Mouse (Mus musculus) heart, embryonic 13.5 days (tissue): Measurements from ENCODE around the gene Irgq. TPM values are rescaled to one million over a fixed set of nuclear protein-coding genes. Genes with fewer than 3 reads are reported as not detected.
A peak's percentile ranks its signal among the peaks of the same experiment; 100 is the strongest.

ENCODE experiments used
- ATAC-seq: fragments of 200-750 bp; cut with Nextera tagmentation; 2 replicates; pipeline ENCODE4 v1.8.0; 2017; ENCODE audit warnings: moderate TSS enrichment; ENCODE audit not compliant: insufficient number of reproducible peaks, low FRiP score, low TSS enrichment; ENCODE audit errors: extremely low read depth
- H3K27ac ChIP-seq: fragments of 300-500 bp; sonication (generic); replicated peaks from 2 replicates; pipeline ENCODE4 v1.5.1; 2015; ENCODE audit warnings: moderate library complexity, mild to moderate bottlenecking, inconsistent platforms
- H3K27me3 ChIP-seq: fragments of 300-500 bp; sonication (generic); replicated peaks from 2 replicates; pipeline ENCODE4 v1.6.1; 2015; ENCODE audit warnings: mild to moderate bottlenecking, inconsistent platforms
- H3K36me3 ChIP-seq: fragments of 300-500 bp; sonication (generic); 2 replicates; pipeline ENCODE4 v1.6.1; 2015; ENCODE audit warnings: mild to moderate bottlenecking, inconsistent platforms
- H3K4me1 ChIP-seq: fragments of 300-500 bp; sonication (generic); 2 replicates; pipeline ENCODE4 v1.6.1; 2015; ENCODE audit warnings: inconsistent platforms
- H3K4me2 ChIP-seq: fragments of 300-500 bp; sonication (generic); 2 replicates; pipeline ENCODE4 v1.6.1; 2015; ENCODE audit warnings: inconsistent platforms, mild to moderate bottlenecking, moderate library complexity
- H3K4me3 ChIP-seq: fragments of 300-500 bp; sonication (generic); 2 replicates; pipeline ENCODE4 v1.5.1; 2015; ENCODE audit warnings: moderate library complexity, mild to moderate bottlenecking, inconsistent platforms
- H3K9ac ChIP-seq: fragments of 300-500 bp; sonication (generic); 2 replicates; pipeline ENCODE4 v1.6.1; 2015; ENCODE audit warnings: inconsistent platforms, mild to moderate bottlenecking, moderate library complexity
- H3K9me3 ChIP-seq: fragments of 300-500 bp; sonication (generic); 2 replicates; pipeline ENCODE4 v1.6.1; 2016; ENCODE audit warnings: inconsistent platforms
- WGBS: fragments of 180-500 bp; shearing (Covaris S2); methylation state at CpG from one replicate; pipeline ENCODE4 v1.1.7; 2015; ENCODE audit warnings: mixed read lengths; 5-methylcytosine and 5-hydroxymethylcytosine counted together
- polyA plus RNA-seq: library from polyadenylated mRNA; unstranded; fragments of >200 nt; fragmentation: Nextera tagmentation; extraction: Ambion mirVana; gene quantifications from 2 replicates; pipeline ENCODE4 v1.2.1, GENCODE M21; 2015

Irgq gene
- polyA plus RNA-seq, 1 experiment from 2014 or later: 4.6 TPM

DNA sequence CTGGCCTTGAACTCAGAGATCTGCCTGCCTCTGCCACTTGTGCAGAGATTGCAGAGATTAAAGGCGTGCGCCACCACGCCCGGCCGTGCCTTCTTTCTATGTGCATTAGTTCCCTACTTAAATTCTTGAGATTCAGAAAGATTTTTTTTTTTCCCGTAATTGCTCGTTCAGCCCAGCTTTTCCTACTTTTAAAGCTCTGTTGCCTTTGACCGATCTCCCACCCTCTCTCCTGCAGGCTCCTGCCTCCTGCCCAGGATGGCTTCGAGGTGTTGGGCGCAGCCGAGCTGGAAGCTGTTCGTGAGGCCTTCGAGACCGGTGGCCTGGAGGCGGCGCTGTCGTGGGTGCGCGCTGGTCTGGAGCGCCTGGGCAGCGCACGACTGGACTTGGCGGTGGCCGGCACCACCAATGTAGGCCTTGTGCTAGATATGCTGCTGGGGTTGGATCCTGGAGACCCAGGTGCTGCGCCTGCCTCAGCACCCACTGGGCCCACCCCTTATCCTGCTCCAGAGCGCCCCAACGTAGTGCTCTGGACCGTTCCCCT, 2.6 kb downstream of the Irgq start:
- no peak for ATAC-seq
- Histone ChIP-seq H3K4me2 (no peak overlapping the region), H3K4me1 (peaks cover 27% of the 10 kb centered on the region), H3K9me3 (no peaks in the 10 kb centered on the region), H3K9ac (no peak overlapping the region), H3K36me3 (peaks cover 45% of the 10 kb centered on the region), H3K4me3 (no peak overlapping the region), H3K27ac (no peak overlapping the region), H3K27me3 (peaks cover 14% of the 10 kb centered on the region)
- WGBS: 71% methylated on average over 28 of the region's 28 CpGs

- ATAC-seq: no peak
- Histone ChIP-seq H3K9ac (peak overlapping the region; percentile 61), H3K27me3 (peaks cover 14% of the 10 kb centered on the region), H3K36me3 (peaks cover 45% of the 10 kb centered on the region), H3K4me2 (peak overlapping the region; percentile 41), H3K9me3 (no peaks in the 10 kb centered on the region), H3K27ac (no peak overlapping the region), H3K4me3 (peak overlapping the region; percentile 12; the same call in 1 of the 2 replicates), H3K4me1 (peaks cover 27% of the 10 kb centered on the region)
- WGBS: 28% methylated on average over 42 of the region's 42 CpGs
Observed at GRCm38 (mm10) chr7:24533806-24534205, 3.3 kb downstream of the Irgq start.

GRCm38 (mm10) chr7:24534301-24534700, 3.8 kb downstream of the Irgq start:
- Histone ChIP-seq H3K9me3 (no peaks in the 10 kb centered on the region), H3K36me3 (peaks cover 45% of the 10 kb centered on the region), H3K4me2 (peak overlapping the region; percentile 41), H3K9ac (peak overlapping the region; percentile 61), H3K27me3 (peaks cover 14% of the 10 kb centered on the region), H3K4me1 (peaks cover 26% of the 10 kb centered on the region), H3K4me3 (peak overlapping the region; percentile 12; the same call in 1 of the 2 replicates), H3K27ac (no peak overlapping the region)
- ATAC-seq: no peak
- 36% methylated on average over 19 of the region's 19 CpGs for WGBS

DNA sequence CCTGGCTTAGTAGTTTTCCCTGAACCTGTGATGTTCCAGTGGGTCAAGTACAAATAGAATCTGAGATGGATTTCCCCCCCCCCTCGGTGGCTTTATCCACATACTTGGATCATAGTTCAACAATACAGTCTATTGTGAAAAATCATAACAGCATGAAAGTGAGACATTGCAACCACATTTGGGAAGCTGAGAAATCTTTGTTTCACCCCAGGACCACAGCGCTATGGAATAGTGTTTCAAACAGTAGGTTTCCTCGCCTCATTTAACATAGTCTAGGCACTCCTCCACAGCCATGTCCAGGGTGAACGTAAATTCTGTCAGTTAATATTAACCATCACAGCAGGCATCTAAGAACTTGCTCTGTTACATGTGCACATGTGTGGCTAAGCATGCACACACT, 6.6 kb downstream of the Irgq start:
- no peak overlapping the region for H3K27ac ChIP-seq
- no peak overlapping the region for H3K4me3 ChIP-seq
- H3K36me3 ChIP-seq: peaks cover 45% of the 10 kb centered on the region
- no peak overlapping the region for H3K9ac ChIP-seq
- H3K9me3 ChIP-seq: no peaks in the 10 kb centered on the region
- H3K4me2 ChIP-seq: no peak overlapping the region
- peaks cover 17% of the 10 kb centered on the region for H3K4me1 ChIP-seq
- 82% methylated on average over 4 of the region's 4 CpGs for WGBS
- peaks cover 14% of the 10 kb centered on the region for H3K27me3 ChIP-seq
- ATAC-seq: no peak

GRCm38 (mm10) chr7:24537591-24537990, 7.1 kb downstream of the Irgq start:
- 80% methylated on average over 5 of the region's 5 CpGs for WGBS
- Histone ChIP-seq H3K9me3 (no peaks in the 10 kb centered on the region), H3K27me3 (peaks cover 14% of the 10 kb centered on the region), H3K4me1 (peaks cover 12% of the 10 kb centered on the region; the same call in 1 of the 2 replicates), H3K27ac (no peak overlapping the region), H3K4me2 (no peak overlapping the region), H3K9ac (no peak overlapping the region), H3K36me3 (peaks cover 41% of the 10 kb centered on the region), H3K4me3 (no peak overlapping the region)
- no peak for ATAC-seq

DNA sequence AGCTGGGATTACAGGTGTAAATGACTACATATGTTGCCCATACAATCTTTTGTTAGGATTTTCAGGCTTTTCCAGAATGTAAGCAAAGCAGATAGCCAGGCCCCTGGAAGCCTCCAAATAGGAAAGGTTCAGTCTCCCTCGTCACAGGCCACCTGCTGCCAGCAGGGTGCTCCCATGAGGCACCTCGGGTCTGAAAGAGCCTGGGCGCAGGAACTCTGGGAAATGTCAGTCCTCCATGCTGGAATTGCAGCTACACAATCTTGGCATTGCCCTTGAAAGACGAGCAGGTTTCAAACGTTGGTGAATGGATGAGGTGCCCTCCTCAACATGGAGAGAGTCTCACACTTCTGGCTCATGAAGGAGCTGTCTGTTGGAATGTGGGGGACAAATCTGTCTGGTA, 7.7 kb downstream of the Irgq start:
- Histone ChIP-seq H3K4me3 (no peak overlapping the region), H3K27me3 (peaks cover 11% of the 10 kb centered on the region), H3K9me3 (no peaks in the 10 kb centered on the region), H3K27ac (no peak overlapping the region), H3K9ac (no peak overlapping the region), H3K36me3 (peaks cover 35% of the 10 kb centered on the region), H3K4me1 (peaks cover 12% of the 10 kb centered on the region; the same call in 1 of the 2 replicates), H3K4me2 (no peak overlapping the region)
- ATAC-seq: no peak
- 34% methylated on average over 5 of the region's 5 CpGs for WGBS

DNA sequence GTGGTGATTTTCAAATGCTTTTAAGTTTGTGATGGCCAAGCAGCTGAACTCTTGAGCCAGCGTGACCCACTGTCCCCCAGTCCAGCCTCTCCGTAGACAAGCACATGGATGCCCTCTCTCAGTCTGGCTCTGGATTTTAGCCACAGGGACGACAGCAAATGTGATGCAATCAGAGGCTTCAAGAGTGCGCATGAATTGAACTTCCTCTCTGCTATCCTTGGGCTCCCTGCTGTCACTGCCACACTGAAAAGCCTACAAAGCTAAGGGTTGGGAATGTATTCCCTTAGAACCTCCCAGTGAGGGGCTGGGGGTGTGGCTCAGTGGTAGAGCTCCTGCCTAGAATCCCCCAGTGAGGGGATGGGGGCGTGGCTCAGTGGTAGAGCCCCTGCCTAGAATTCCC, 8.2 kb downstream of the Irgq start:
- peaks cover 30% of the 10 kb centered on the region for H3K36me3 ChIP-seq
- WGBS: 75% methylated on average over 5 of the region's 5 CpGs

GRCm38 (mm10) chr7:24539686-24540085, 9.2 kb downstream of the Irgq start:
- 91% methylated on average over 4 of the region's 4 CpGs for WGBS
- peaks cover 20% of the 10 kb centered on the region for H3K36me3 ChIP-seq
- no peaks in the 10 kb centered on the region for H3K9me3 ChIP-seq
- no peak overlapping the region for H3K9ac ChIP-seq
- no peak overlapping the region for H3K4me2 ChIP-seq
- no peaks in the 10 kb centered on the region for H3K27me3 ChIP-seq
- ATAC-seq: no peak
- H3K4me1 ChIP-seq: no peaks in the 10 kb centered on the region
- no peak overlapping the region for H3K4me3 ChIP-seq
- no peak overlapping the region for H3K27ac ChIP-seq

More for the DNA sequence above, 8.2 kb downstream of the Irgq start:
- Histone ChIP-seq H3K4me1 (peaks cover 9% of the 10 kb centered on the region; the same call in 1 of the 2 replicates), H3K9me3 (no peaks in the 10 kb centered on the region), H3K27ac (no peak overlapping the region), H3K9ac (no peak overlapping the region), H3K4me2 (no peak overlapping the region), H3K4me3 (no peak overlapping the region), H3K27me3 (peaks cover 5% of the 10 kb centered on the region)
- ATAC-seq: no peak

DNA sequence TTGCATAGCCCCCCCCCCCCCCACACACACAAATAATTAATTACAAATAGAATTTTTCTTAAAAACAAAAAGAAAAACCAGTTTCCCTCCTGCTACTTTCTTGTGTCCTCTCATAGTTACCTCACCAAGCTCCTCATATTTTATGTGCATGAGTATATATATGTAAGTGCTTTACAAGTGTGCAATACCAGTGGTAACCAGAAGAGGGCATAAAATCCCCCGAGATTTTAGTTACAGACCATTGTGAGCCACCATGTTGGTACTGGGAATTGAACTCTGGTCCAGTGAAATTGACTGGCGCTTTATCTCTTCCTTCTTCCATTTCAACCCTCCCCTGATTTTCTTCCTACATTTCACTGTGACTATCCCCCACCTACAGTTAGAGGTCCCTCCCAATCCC, 14.0 kb downstream of the Irgq start:
- H3K4me3 ChIP-seq: no peak overlapping the region
- 84% methylated on average over 2 of the region's 2 CpGs for WGBS
- H3K36me3 ChIP-seq: peaks cover 15% of the 10 kb centered on the region
- H3K9ac ChIP-seq: no peak overlapping the region
- ATAC-seq: no peak
- no peaks in the 10 kb centered on the region for H3K9me3 ChIP-seq
- H3K27me3 ChIP-seq: no peaks in the 10 kb centered on the region
- no peak overlapping the region for H3K4me2 ChIP-seq
- H3K27ac ChIP-seq: no peak overlapping the region
- peaks cover 15% of the 10 kb centered on the region for H3K4me1 ChIP-seq

DNA sequence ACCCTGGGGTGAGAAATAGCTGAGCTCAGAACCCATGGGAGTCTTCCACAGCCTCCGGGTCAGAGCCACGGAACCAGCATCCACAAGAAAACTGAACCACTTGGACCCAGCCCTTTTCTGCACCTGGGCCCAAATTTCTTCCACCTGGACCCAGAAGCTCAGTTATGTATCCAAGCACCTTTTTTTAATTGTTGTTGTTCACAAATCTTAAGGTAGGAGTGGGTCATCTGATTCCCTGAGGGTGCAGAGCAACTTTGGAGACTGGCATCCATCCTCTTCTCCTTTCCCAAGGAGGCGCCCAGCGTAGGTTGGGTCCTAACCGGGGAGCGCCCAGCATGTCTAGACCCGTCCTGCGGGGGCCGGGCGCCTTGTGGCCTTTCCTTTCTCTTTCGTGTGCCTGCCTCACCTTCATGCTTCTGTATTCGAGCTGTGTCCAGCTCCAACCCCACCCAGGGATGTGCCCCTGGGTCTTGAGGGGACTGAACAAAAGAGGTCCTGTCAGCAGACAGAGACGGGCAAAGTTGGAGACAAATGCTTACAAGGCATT, 15.7 kb downstream of the Irgq start, which contains the start of the genes Pinlyp and Xrcc1:
TSS of gene Pinlyp (minus strand) at position 51 of the 547 bp plus-strand sequence.
TSS of gene Xrcc1 (plus strand) at position 222 of the 547 bp plus-strand sequence.
- ATAC-seq: no peak
- WGBS: 26% methylated on average over 13 of the region's 13 CpGs
- peak within 1 kb of the TSS; percentile 79 for H3K4me2 ChIP-seq
- no peaks in the 10 kb centered on the region for H3K9me3 ChIP-seq
- H3K9ac ChIP-seq: peak within 1 kb of the TSS; percentile 89
- peak within 1 kb of the TSS; percentile 80 for H3K27ac ChIP-seq
- H3K4me3 ChIP-seq: peak within 1 kb of the TSS; percentile 73
- H3K27me3 ChIP-seq: no peaks in the 10 kb centered on the region
- H3K4me1 ChIP-seq: peaks cover 15% of the 10 kb centered on the region
- peaks cover 32% of the 10 kb centered on the region for H3K36me3 ChIP-seq

- Histone ChIP-seq H3K9ac (peak overlapping the region; percentile 89), H3K4me1 (peaks cover 15% of the 10 kb centered on the region), H3K4me2 (peak overlapping the region; percentile 79), H3K27me3 (no peaks in the 10 kb centered on the region), H3K27ac (peak overlapping the region; percentile 80), H3K9me3 (no peaks in the 10 kb centered on the region), H3K36me3 (peaks cover 38% of the 10 kb centered on the region), H3K4me3 (peak overlapping the region; percentile 73)
- ATAC-seq: peak; percentile 97
- under 1% methylated on average over 57 of the region's 57 CpGs for WGBS
Observed at GRCm38 (mm10) chr7:24546634-24547389, 16.3 kb downstream of the Irgq start.
